Mouse (Mus musculus): ENCODE data around the gene Cd300ld4. TPM values are rescaled to one million over a fixed set of nuclear protein-coding genes. Genes with fewer than 3 reads are reported as not detected.
"Not testable (repeated sequence)": the region's sequence is repeated elsewhere in the genome, so short reads cannot be mapped to it uniquely, and the experiment has no call there.

Gene Cd300ld4
- not detected in 2 replicates for total RNA-seq (2017)

DNA sequence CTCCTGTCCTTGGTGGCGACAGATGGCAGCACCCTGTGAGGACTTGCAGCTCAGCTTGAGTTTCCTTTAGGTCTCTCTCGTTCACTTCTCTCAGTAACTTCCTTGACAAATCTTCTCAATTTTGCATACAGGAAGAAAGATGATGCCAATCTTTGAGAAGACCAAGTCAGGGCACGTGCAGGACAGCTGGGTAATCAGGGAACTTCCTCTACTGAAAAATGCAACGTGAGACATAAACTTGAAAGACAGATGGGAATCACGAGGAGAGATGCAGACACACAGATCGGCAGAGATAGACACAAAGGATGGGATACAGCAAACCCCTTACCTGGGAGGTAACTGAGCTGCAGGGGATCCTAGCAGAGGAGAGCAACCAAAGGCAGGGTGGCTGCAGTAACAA is at the start of gene Cd300ld4:
Gene Cd300ld4 (minus strand): TSS at position 101 of the 400 bp plus-strand sequence.
- not testable (repeated sequence) for ATAC-seq (replicated peaks in 1 of 2; ENCODE audit: insufficient read depth in 1 of 2, low FRiP score in 2 of 2, low TSS enrichment in 1 of 2, low read depth in 1 of 2, poor library complexity in 2 of 2, severe bottlenecking in 2 of 2)

DNA sequence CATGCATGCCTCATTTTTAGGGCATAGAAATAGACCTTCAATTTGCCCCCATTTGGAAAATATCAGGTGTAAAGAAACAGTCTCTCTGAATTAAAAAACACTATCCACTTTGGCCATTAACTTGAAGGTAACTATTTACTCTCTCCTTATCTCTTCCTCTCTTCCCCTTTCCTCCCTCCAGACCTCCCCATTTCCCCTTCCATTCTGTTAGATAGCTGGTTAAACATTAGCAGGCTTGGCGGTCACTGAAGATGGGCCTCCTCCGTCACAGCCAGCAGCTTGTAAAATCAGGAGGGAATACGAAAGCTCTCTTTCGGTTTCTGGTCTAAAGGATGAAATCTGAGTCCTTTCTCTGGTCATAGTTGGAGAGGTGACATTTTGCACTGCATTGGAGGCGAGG is 49.0 kb upstream of the Cd300ld4 start:
- no peak for ATAC-seq (replicated peaks in 1 of 2; ENCODE audit: insufficient read depth in 1 of 2, low FRiP score in 2 of 2, low TSS enrichment in 1 of 2, low read depth in 1 of 2, poor library complexity in 2 of 2, severe bottlenecking in 2 of 2)

DNA sequence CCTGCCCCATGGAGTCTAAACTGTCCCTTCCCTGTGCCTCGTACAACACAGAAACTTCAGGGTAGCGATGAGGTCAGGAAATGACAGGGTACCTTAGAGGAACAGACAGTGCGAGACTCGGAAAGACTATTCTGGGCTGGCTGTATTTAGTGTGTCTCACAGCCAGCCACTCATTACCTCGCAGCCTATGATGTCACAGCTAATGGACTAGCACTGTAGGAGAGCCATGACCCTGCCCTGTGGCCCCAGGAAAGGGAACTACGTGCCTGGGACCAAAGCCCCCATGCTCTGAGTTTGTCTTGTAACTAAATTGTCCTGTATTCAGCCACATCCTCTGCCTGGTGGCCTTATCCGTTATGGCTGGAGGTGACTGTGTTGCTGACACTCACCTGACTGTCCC is 48.6 kb upstream of the Cd300ld4 start:
- no peak for ATAC-seq (replicated peaks in 1 of 2; ENCODE audit: insufficient read depth in 1 of 2, low FRiP score in 2 of 2, low TSS enrichment in 1 of 2, low read depth in 1 of 2, poor library complexity in 2 of 2, severe bottlenecking in 2 of 2)

DNA sequence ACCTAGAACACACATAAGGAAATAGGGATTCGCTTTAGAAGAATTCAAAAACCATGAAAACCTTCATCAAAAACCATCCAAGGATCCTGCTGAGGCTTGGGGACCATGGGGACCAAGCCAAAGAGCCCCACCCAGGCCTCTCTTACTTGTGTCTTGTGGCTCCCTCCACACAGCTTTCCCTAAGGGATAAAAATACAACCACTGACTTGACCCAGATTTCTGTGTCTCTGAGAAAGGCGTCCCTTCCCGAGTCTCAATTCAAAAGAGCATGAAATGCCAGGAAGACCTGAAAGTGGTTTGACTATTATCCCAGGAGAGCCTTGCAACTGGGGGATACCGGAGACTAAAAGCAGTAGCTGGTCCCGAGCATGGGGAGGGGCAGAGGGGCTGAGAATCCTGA is 46.2 kb upstream of the Cd300ld4 start:
- ATAC-seq (replicated peaks in 1 of 2; ENCODE audit: insufficient read depth in 1 of 2, low FRiP score in 2 of 2, low TSS enrichment in 1 of 2, low read depth in 1 of 2, poor library complexity in 2 of 2, severe bottlenecking in 2 of 2), result no peak

DNA sequence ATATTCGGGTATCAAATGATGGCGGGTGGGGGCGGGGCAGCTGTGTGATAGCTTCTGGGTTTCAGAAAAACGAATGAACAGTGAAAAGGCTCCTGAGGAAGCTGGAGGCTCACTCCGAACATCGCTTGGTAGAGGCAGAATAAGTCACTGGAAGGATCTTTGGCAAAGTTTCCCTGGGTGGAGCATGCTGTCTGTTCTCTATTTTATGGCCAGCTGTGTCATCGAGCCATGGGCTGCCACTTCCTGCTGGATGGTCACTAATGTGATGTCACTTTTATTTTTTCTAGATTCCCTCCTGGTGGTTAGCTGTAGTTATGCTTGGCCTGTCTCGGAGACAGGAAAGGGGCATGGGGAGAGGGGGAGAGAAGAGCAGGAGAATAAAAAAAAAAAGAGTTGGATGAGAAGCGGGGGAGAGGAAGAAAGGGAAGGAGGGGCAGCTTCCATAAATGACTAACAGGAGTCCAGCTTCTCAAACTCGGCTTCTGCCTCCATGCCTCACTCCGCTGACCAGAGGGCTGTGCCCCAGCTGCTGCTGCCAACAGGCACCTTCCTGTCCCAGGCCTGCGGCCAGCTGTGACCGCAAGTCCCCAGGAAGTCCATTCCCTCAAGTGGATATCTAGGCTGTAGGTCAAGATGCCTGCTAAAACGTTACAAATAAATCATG is 45.0 kb upstream of the Cd300ld4 start:
- peak; percentile 37 to 62; a peak in 2 of 4 replicates for ATAC-seq (replicated peaks in 1 of 2; ENCODE audit: insufficient read depth in 1 of 2, low FRiP score in 2 of 2, low TSS enrichment in 1 of 2, low read depth in 1 of 2, poor library complexity in 2 of 2, severe bottlenecking in 2 of 2)

DNA sequence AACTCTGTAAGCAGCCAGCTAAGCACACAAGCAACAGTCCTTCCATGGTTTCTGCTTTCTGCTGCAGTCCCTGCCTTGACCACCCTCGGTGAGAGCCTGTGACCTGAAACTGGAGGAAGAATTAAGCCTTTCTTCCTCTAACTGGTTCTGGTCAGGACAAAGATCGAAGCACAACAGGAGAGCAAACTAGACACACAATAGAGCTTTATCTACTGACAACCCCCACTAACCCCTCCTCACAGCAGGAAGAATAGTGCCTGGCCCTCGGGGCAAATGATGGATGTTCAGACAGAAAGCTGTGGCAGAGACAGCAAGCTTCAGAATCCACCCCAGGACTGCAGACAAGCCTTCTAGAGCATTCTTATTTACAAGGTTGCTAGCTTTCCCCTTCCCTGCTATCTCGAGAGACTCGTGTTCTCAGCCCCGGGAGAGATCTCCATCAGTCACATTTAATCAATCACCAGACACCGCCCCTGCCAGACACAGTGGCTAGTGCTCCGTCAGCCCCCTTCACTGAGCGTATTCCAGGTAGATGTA is 44.3 kb upstream of the Cd300ld4 start:
- ATAC-seq (replicated peaks in 1 of 2; ENCODE audit: insufficient read depth in 1 of 2, low FRiP score in 2 of 2, low TSS enrichment in 1 of 2, low read depth in 1 of 2, poor library complexity in 2 of 2, severe bottlenecking in 2 of 2), result no peak

DNA sequence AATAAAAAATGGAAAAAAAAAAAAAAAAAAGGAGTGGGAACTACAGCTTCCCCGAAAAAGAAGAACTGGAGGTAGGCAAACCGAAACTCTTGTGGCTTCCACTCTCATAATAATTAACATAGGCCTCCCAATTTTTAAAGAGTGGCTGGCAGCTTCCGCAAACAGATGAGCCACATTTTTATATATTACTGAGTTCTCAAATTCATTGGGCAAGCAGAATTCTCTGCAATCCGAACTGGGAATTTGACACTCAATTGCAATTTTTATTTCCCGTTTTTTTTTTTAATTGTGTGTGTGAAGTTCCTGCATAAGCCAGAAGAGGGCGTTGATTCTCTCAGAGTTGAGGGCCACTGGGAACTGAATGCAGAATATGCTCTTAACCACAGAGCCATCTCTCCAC is 40.0 kb upstream of the Cd300ld4 start:
- peak in 1 of 2 experiments; percentile 20; a peak in 2 of 4 replicates for ATAC-seq (replicated peaks in 1 of 2; ENCODE audit: insufficient read depth in 1 of 2, low FRiP score in 2 of 2, low TSS enrichment in 1 of 2, low read depth in 1 of 2, poor library complexity in 2 of 2, severe bottlenecking in 2 of 2)

DNA sequence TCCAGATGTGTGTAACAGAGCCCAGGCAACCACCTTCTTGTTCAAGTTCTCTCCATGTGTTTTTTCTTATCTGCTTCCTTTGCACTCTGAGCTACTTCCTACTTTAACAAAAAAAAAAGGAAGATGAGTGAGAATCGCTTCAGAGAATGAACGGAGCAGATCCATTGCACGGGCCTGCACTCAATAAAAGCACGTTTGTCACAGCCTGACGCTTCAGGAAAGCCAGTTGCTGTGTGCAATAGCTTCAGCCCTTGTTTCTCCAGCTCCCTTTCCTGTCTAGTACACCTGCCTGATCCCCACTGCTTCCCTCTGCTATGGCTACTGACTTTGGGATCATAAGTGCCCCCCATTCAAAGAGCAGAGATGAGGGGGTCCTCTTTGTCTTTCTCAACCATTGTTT is 35.3 kb upstream of the Cd300ld4 start, which contains the start of gene Cd300e:
Gene Cd300e (minus strand): TSS at position 101 of the 400 bp plus-strand sequence.
- no peak for ATAC-seq (replicated peaks in 1 of 2; ENCODE audit: insufficient read depth in 1 of 2, low FRiP score in 2 of 2, low TSS enrichment in 1 of 2, low read depth in 1 of 2, poor library complexity in 2 of 2, severe bottlenecking in 2 of 2)

DNA sequence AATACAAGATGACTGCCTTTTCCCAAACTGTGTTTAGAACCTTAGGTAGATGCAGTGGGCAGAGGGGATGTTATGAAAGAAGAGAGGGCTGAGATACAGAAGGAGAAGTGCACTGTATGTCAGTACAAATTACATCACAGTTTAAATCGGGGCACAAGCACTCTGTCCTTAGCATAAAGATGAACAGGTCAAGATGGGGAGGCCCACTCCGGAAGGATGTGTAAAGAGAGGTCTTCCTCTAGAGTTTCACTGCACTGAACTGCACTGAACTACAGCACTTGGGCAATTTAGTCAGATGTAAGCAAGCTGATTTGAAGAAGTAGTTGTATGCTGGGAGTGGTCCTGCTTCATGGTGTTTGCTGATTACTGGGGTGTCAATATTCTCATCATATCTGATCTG is 33.0 kb upstream of the Cd300ld4 start:
- peak in 1 of 2 experiments; percentile 17; a peak in 1 of 4 replicates for ATAC-seq (replicated peaks in 1 of 2; ENCODE audit: insufficient read depth in 1 of 2, low FRiP score in 2 of 2, low TSS enrichment in 1 of 2, low read depth in 1 of 2, poor library complexity in 2 of 2, severe bottlenecking in 2 of 2)

DNA sequence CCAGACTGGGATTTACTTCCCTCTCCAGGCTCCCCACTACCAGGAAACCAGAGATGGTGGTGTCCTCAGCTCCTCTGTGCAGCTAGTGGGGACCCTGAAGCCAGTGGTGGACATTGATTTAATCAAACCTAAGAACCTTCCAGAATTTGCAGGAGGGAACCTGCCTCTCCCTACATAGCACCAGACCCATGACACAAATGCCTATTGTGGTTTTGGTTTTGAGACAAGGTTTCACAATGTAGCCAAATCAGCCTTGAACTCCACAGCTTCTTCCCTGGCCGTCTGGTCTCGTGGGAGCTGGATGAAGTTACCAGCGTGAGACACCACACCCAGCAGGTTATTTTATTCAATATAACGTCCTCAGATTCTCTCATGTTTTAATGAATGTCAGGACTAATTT is 31.9 kb upstream of the Cd300ld4 start:
- ATAC-seq (replicated peaks in 1 of 2; ENCODE audit: insufficient read depth in 1 of 2, low FRiP score in 2 of 2, low TSS enrichment in 1 of 2, low read depth in 1 of 2, poor library complexity in 2 of 2, severe bottlenecking in 2 of 2), result no peak

DNA sequence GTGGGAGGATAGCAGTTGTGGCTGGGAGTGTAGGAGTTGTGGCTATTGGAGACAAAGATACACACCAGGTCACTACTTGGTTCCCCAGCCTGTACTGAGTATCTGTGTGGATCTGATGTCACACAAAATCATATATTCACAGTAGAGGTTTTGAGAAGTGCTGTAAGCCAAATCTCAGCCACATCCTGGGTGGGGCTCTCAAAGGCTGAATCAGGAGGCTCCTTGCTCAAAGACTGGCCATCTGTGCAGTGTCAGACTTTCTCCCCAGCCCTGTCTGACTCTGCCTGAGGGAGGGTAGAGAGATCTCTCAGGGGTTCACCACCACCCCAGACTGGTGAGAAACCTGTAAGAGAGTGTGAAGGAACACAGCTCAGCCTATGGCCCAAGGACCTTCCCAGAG is 27.7 kb upstream of the Cd300ld4 start:
- ATAC-seq (replicated peaks in 1 of 2; ENCODE audit: insufficient read depth in 1 of 2, low FRiP score in 2 of 2, low TSS enrichment in 1 of 2, low read depth in 1 of 2, poor library complexity in 2 of 2, severe bottlenecking in 2 of 2), result no peak

DNA sequence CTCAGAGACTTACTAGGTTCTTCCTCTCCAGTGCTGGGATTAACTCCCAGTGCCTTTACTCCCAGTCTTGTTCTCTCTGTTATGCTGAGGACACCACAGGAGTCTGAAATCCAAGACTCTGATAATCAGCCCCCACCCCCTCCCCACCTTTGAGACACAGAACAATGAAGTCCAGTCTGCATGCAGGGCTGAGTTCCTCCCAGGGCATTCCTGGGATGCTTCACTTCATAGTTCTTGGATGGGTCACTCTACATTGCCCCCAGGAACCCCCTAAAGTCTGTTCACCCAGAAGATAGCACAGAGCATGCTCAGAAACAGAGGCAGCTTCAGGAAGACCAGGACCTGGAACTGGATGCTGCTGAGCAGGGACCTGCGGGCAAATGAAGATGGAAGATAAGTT is 26.2 kb upstream of the Cd300ld4 start:
- no peak for ATAC-seq (replicated peaks in 1 of 2; ENCODE audit: insufficient read depth in 1 of 2, low FRiP score in 2 of 2, low TSS enrichment in 1 of 2, low read depth in 1 of 2, poor library complexity in 2 of 2, severe bottlenecking in 2 of 2)

DNA sequence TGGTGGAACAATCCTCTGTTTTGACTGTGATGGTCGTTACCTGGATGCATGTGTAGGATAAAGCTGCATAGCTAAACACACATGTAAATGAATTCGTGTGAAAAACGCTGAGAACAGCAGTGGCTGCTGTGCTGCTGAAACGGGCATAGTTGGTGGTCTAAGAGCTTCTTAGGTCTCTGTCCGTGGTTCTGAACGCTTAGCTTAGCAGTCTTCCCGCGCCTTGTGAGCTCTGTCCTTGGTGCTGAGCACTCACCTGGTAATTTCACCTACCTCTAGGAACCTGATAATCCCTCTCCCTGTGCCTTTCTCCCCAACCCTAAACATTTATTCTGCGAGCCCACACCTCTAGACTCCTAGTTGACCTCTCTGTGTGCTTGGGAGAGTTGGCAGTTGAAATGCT is 25.4 kb upstream of the Cd300ld4 start:
- peak; percentile 69 to 71 for ATAC-seq (replicated peaks in 1 of 2; ENCODE audit: insufficient read depth in 1 of 2, low FRiP score in 2 of 2, low TSS enrichment in 1 of 2, low read depth in 1 of 2, poor library complexity in 2 of 2, severe bottlenecking in 2 of 2)

DNA sequence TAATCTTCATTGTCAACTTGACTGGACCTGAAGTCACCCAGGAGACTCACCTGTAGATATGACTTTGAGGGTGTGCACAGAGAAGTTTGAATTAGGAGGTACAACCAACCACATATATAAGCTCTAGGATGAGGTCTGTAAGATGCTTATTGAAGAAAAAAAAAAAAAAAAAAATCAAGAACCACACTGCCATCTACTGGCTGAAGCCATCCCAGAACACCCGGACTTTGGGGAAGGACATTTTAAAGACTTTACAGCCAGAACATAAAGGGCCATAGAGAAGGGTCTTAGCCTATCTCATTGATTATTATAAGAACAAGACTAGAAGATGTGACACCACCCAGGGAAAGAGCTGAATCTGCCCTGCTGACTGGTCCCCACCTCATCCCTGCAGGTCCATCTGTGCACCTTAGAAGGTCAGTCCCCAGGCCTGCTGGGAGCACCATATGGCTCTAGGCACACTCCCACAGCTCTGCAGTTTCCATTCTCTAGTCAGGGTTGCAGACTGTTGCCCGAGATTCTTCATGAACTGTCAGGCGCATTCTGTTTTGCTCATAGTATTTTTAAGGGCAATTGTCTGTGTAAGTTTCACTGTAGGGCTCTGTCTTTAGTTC is 22.6 kb upstream of the Cd300ld4 start:
- no peak; a peak in 1 of 4 replicates for ATAC-seq (replicated peaks in 1 of 2; ENCODE audit: insufficient read depth in 1 of 2, low FRiP score in 2 of 2, low TSS enrichment in 1 of 2, low read depth in 1 of 2, poor library complexity in 2 of 2, severe bottlenecking in 2 of 2)

DNA sequence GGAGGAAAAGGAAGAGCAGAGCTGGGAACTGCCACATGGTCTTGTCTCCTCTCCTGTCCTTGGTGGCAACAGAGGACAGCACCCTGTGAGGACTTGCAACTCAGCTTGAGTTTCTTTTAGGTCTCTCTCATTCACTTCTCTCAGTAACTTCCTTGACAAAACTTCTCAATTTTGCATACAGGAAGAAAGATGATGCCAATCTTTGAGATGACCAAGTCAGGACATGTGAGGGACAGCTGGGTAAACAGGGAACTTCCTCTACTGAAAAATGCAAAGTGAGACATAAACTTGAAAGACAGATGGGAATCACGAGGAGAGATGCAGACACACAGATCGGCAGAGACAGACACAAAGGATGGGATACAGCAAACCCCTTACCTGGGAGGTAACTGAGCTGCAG is 21.4 kb upstream of the Cd300ld4 start, which contains the start of gene Cd300ld3:
Gene Cd300ld3 (minus strand): TSS at position 151 of the 400 bp plus-strand sequence.
- no peak for ATAC-seq (replicated peaks in 1 of 2; ENCODE audit: insufficient read depth in 1 of 2, low FRiP score in 2 of 2, low TSS enrichment in 1 of 2, low read depth in 1 of 2, poor library complexity in 2 of 2, severe bottlenecking in 2 of 2)

DNA sequence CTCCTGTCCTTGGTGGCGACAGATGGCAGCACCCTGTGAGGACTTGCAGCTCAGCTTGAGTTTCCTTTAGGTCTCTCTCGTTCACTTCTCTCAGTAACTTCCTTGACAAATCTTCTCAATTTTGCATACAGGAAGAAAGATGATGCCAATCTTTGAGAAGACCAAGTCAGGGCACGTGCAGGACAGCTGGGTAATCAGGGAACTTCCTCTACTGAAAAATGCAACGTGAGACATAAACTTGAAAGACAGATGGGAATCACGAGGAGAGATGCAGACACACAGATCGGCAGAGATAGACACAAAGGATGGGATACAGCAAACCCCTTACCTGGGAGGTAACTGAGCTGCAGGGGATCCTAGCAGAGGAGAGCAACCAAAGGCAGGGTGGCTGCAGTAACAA is 10.9 kb upstream of the Cd300ld4 start, which contains the start of gene Cd300ld5:
Gene Cd300ld5 (minus strand): TSS at position 101 of the 400 bp plus-strand sequence.
- ATAC-seq (replicated peaks in 1 of 2; ENCODE audit: insufficient read depth in 1 of 2, low FRiP score in 2 of 2, low TSS enrichment in 1 of 2, low read depth in 1 of 2, poor library complexity in 2 of 2, severe bottlenecking in 2 of 2), result not testable (repeated sequence)

DNA sequence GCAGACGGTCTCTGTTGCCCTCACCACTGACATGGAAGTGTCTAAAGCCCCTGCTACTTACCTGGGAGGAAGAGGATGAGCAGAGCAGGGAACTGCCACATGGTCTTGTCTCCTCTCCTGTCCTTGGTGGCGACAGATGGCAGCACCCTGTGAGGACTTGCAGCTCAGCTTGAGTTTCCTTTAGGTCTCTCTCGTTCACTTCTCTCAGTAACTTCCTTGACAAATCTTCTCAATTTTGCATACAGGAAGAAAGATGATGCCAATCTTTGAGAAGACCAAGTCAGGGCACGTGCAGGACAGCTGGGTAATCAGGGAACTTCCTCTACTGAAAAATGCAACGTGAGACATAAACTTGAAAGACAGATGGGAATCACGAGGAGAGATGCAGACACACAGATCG is 10.7 kb downstream of the Cd300ld4 start, which contains the start of gene Cd300ld2:
Gene Cd300ld2 (minus strand): TSS at position 101 of the 400 bp plus-strand sequence.
- ATAC-seq (replicated peaks in 1 of 2; ENCODE audit: insufficient read depth in 1 of 2, low FRiP score in 2 of 2, low TSS enrichment in 1 of 2, low read depth in 1 of 2, poor library complexity in 2 of 2, severe bottlenecking in 2 of 2), result not testable (repeated sequence)

DNA sequence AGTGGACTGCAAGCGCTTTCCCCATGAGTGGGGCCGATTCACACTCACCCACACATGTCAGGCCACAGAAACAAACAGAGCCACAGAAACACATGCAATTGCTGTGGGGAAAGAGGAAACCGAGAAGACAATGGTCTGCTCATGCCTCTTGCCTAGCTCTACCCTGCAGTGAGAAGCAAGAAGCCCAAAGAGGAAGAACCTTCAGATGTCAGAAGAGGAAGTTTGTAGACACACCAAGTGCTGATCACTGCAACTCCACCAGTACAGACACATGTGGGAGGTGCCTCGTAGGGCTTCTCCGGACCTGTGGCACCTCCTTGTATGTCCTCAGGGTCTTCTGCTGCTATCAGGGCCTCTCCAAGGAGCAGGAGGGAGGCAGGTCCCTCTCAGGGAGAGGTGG is 22.7 kb downstream of the Cd300ld4 start:
- ATAC-seq (replicated peaks in 1 of 2; ENCODE audit: insufficient read depth in 1 of 2, low FRiP score in 2 of 2, low TSS enrichment in 1 of 2, low read depth in 1 of 2, poor library complexity in 2 of 2, severe bottlenecking in 2 of 2), result peak; percentile 75 to 83

Measured in hematopoietic stem cell, adult 5-6 weeks (primary cell).